Mouse (Mus musculus) limb, embryonic 10.5 days (tissue): ENCODE results near the gene Pip5k1c. TPM values are rescaled to one million over a fixed set of nuclear protein-coding genes. Genes with fewer than 3 reads are reported as not detected.

Experiments
- DNase-seq: peaks from one replicate; pipeline ENCODE4 v3.0.0-alpha.2; 2017; ENCODE audit warnings: low spot score
- H3K27ac ChIP-seq: fragments of 300-500 bp; sonication (generic); 2 replicates; pipeline ENCODE4 v1.5.1; 2016; ENCODE audit warnings: mild to moderate bottlenecking
- H3K27me3 ChIP-seq: fragments of 300-500 bp; sonication (generic); 2 replicates; pipeline ENCODE4 v1.6.1; 2016; ENCODE audit warnings: low read depth, mild to moderate bottlenecking; ENCODE audit not compliant: poor library complexity, severe bottlenecking
- H3K36me3 ChIP-seq: fragments of 300-500 bp; sonication (generic); 2 replicates; pipeline ENCODE4 v1.6.1; 2016; ENCODE audit warnings: mild to moderate bottlenecking, moderate library complexity
- H3K4me1 ChIP-seq: fragments of 300-500 bp; sonication (generic); 2 replicates; pipeline ENCODE4 v1.6.1; 2016
- H3K4me3 ChIP-seq: fragments of 300-500 bp; sonication (generic); 2 replicates; pipeline ENCODE4 v1.5.1; 2016; ENCODE audit warnings: mild to moderate bottlenecking, moderate library complexity
- H3K9me3 ChIP-seq: fragments of 300-500 bp; sonication (generic); replicated peaks from 2 replicates; pipeline ENCODE4 v1.6.1; 2016; ENCODE audit warnings: mild to moderate bottlenecking
- WGBS: fragments of 180-500 bp; shearing (Covaris S2); methylation state at CpG from one replicate; pipeline ENCODE4 v1.1.7; 2016; 5-methylcytosine and 5-hydroxymethylcytosine counted together
- polyA plus RNA-seq: library from polyadenylated mRNA; unstranded; fragments of >200 nt; fragmentation: Nextera tagmentation; extraction: Ambion mirVana; gene quantifications from 2 replicates; pipeline ENCODE4 v1.2.1, GENCODE M21; 2016

Pip5k1c gene
- polyA plus RNA-seq, 1 experiment from 2014 or later = 71.3 TPM

DNA sequence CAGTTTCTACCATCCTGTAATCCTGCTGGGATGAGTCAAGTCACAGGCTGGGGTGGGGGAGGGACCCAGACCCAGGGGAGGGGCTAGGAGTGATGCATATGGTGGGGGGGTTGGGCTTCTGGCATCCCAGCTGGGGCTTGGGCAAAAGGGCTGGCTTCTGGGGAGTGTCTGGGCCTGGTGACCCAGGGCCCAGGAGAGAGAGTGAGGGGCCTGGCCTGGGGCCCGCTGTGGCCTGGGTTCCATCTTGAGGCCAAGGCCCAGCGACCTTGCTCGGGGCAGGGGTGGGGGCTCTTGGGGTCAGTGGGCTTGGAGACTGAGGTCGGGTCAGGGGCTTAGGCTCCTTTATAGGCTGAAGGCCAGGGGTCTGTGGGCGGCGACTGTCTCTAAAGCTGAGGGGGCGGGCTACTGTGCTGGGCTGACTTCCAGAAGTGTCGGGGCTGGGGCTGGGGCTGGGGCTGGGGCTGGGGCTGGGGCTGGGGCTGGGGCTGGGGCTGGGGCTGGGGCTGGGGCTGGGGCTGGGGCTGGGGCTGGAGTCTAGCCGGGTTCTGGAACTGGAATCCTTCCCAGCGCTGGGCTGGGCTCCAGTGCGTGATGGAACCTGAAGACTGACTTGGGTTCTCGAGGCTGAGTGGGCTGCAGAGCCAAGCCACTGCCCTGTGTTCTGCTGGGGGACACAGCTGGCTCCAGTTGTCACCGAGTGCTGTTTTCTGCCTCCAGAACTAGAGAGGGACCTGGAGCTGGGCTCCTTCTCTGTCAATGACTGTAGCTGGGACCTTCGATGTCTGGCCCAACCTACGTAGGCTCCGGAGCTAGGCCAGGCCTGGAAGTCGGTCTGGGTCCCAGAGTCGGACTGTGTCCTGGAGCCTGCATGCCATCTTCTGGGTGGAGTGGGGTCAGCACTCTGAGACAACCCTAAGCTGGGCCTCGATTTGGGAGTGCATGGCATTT lies 42.9 kb downstream of the Pip5k1c start:
- DNase-seq = no peak
- Histone ChIP-seq H3K27ac (peak overlapping the region; percentile 86), H3K4me3 (peak overlapping the region; percentile 23), H3K27me3 (peaks cover 58% of the 10 kb centered on the region), H3K9me3 (no peaks in the 10 kb centered on the region), H3K36me3 (peaks cover 5% of the 10 kb centered on the region; the same call in 1 of the 2 replicates), H3K4me1 (peaks cover 37% of the 10 kb centered on the region)
- 31% methylated on average over 19 of the region's 19 CpGs for WGBS

DNA sequence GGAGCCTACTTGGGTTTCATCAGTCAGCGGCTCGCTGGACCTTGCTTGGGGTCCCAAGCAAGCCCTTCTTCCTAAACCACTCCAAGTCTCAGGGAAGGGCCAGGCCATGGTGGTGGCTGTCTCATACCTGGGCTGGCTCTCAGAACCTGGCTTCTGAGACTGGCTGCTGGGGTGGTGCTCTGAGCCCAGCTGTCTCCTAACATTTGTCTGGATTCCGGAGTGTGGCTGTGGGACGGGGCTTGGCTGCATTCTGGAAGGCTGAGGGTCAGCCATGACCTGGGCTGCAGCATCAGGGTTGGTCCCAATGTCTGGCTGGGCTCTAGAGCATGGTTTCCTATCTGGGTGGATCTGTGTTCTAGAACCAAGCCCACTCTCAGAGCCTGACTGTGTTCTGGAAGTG lies 43.8 kb downstream of the Pip5k1c start:
- Histone ChIP-seq H3K36me3 (peaks cover 5% of the 10 kb centered on the region; the same call in 1 of the 2 replicates), H3K27ac (peak overlapping the region; percentile 86), H3K27me3 (peaks cover 64% of the 10 kb centered on the region), H3K4me3 (0 out of 2 replicates have a peak overlapping the region, but pooled peaks have one; percentile 23), H3K4me1 (peaks cover 44% of the 10 kb centered on the region), H3K9me3 (no peaks in the 10 kb centered on the region)
- no peak for DNase-seq
- WGBS = 85% methylated on average over 4 of the region's 4 CpGs

GRCm38 (mm10) chr10:81340551-81341332 lies 48.0 kb downstream of the Pip5k1c start:
- H3K9me3 ChIP-seq = no peaks in the 10 kb centered on the region
- no peak overlapping the region for H3K4me3 ChIP-seq
- no peak overlapping the region for H3K27ac ChIP-seq
- peaks cover 7% of the 10 kb centered on the region for H3K36me3 ChIP-seq
- 41% methylated on average over 17 of the region's 17 CpGs for WGBS
- no peak for DNase-seq
- peaks cover 79% of the 10 kb centered on the region for H3K27me3 ChIP-seq
- peaks cover 29% of the 10 kb centered on the region for H3K4me1 ChIP-seq

DNA sequence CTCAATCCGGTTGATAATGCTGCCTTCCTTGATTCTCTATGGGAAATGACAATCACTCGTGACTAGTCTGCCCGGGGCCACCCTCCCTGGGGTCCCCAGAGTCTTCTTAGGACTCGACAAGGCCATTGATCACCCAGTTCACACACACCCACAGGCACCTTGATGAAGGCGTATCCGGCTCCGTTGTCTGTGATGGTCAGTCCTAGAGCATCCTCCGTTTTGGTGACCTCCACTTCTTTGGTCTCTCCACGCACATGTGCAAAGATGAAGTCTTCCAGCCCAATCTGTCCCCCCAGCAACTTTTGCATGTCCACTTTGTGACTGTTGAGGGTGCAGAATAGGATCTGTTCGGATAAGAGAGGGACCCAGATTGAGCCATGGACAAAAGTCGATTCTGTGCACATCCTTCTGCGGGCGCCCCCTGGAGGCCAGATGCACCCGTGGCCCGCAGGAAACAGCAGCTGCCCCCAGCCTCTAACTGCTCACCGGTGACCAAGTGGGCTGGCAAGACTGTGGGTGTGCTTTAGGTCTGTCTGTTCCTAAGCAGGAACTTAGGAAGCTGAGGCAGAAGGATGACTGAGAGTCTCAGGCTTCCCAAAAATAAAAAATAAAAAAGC lies 48.7 kb downstream of the Pip5k1c start:
- H3K4me1 ChIP-seq = peaks cover 28% of the 10 kb centered on the region
- WGBS = 34% methylated on average over 16 of the region's 16 CpGs

DNA sequence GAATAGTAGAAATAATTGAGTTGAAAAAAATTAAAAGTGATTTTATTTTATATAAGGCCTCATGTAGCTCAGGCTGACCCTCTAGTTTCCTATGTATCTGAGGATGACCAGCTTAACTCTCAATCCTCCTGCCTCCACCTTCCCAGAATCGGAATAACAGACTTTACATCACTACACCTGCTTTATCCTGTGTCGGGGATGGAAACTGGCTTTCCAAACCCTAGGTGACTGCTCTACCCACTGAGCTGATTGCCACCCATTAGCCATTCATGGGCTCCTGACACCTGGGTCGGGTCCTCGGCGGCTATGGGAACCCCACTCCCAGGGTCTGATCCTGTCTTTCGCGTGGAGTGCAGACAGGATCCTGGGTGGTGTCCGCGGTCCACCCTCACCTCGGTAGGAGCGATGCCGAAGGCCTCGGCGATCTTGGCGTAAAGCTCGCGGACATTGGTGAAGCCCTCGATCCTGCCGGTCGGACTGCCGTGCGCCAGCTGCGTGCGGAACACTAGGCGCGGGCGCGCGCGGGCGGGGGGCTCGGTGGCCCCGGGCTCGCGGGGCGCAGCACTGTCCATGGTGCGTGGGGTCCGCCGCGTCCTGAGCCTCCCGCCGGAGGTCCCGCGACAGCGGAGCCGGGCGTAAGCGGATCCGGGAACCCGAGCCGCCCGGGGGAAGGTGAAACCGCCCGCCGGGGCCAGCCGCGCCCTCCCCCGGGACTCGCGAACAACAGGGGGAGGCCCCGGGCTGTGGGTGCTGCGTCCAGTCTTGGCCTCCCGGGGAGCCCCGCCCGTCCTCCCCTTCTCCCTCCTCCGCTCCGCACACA lies 50.1 kb downstream of the Pip5k1c start, which contains the start of gene Gipc3:
TSS of gene Gipc3 (minus strand) at position 581 of the 820 bp plus-strand sequence.
- Histone ChIP-seq H3K4me1 (peaks cover 41% of the 10 kb centered on the region), H3K9me3 (no peaks in the 10 kb centered on the region), H3K27me3 (peaks cover 87% of the 10 kb centered on the region), H3K36me3 (peaks cover 20% of the 10 kb centered on the region), H3K27ac (peak within 1 kb of the TSS; percentile 58; the same call in 1 of the 2 replicates), H3K4me3 (peak within 1 kb of the TSS; percentile 54)
- DNase-seq = no peak
- WGBS = 7% methylated on average over 67 of the region's 67 CpGs

More for the DNA sequence above, 48.7 kb downstream of the Pip5k1c start:
- Histone ChIP-seq H3K9me3 (no peaks in the 10 kb centered on the region), H3K27me3 (peaks cover 85% of the 10 kb centered on the region), H3K4me3 (no peak overlapping the region), H3K36me3 (peaks cover 12% of the 10 kb centered on the region), H3K27ac (no peak overlapping the region)
- peak; percentile 87 for DNase-seq

DNA sequence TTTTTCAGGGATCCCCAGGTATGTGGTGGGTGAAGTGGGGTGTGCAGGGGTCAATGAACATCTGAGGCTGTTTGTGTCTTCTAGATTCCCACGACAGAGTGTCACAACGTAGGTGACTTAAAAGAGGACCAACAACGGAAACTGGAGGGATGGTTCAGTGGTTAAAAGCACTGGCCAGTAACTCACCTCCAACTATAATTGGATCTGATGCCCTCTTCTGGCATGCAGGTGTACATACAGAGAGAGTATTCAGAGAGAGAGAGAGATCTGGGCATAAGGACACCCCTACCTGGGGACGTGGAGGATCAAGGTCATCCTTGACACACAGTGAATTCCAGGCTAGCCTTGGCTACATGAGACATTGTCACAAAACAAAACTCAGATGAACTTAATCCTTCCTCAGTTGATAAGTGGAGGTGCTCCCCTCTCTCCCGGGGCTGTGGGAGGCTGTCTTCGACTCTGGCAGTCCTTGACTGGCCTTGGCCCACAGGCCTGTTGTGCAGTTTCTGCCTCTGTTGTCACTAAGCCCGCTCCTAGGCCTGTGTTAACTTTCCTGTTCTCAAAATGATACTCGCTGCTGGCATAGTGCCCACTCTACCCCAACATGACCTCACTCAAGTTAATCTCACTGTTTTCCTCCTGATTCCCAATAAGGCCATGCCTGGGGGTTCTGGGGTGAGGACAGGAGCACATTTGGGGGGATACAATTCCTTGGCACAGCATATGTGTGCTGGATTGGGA lies 51.8 kb downstream of the Pip5k1c start:
- 58% methylated on average over 8 of the region's 8 CpGs for WGBS
- peak overlapping the region; percentile 11; the same call in 1 of the 2 replicates for H3K4me3 ChIP-seq
- H3K9me3 ChIP-seq = no peaks in the 10 kb centered on the region
- peaks cover 32% of the 10 kb centered on the region for H3K36me3 ChIP-seq
- H3K4me1 ChIP-seq = peaks cover 53% of the 10 kb centered on the region
- H3K27ac ChIP-seq = no peak overlapping the region
- H3K27me3 ChIP-seq = peaks cover 82% of the 10 kb centered on the region
- DNase-seq = no peak

- peaks cover 32% of the 10 kb centered on the region for H3K36me3 ChIP-seq
- DNase-seq = no peak
- 88% methylated on average over 4 of the region's 4 CpGs for WGBS
- H3K27ac ChIP-seq = no peak overlapping the region
- no peaks in the 10 kb centered on the region for H3K9me3 ChIP-seq
- peak overlapping the region; percentile 11; the same call in 1 of the 2 replicates for H3K4me3 ChIP-seq
- H3K27me3 ChIP-seq = peaks cover 78% of the 10 kb centered on the region
- H3K4me1 ChIP-seq = peaks cover 58% of the 10 kb centered on the region
These were observed 52.4 kb downstream of the Pip5k1c start for GRCm38 (mm10) chr10:81345162-81345534.

GRCm38 (mm10) chr10:81346453-81347067 lies 53.8 kb downstream of the Pip5k1c start:
- Histone ChIP-seq H3K9me3 (no peaks in the 10 kb centered on the region), H3K27ac (peak overlapping the region; percentile 38), H3K36me3 (peaks cover 32% of the 10 kb centered on the region), H3K4me1 (peaks cover 59% of the 10 kb centered on the region), H3K27me3 (peaks cover 64% of the 10 kb centered on the region), H3K4me3 (peak overlapping the region; percentile 47)
- peak; percentile 84 for DNase-seq
- 4% methylated on average over 55 of the region's 55 CpGs for WGBS

- no peak for DNase-seq
- WGBS = 6% methylated on average over 12 of the region's 12 CpGs
- peaks cover 39% of the 10 kb centered on the region for H3K27me3 ChIP-seq
These were observed 56.4 kb downstream of the Pip5k1c start for GRCm38 (mm10) chr10:81349146-81349545.

GRCm38 (mm10) chr10:81349961-81350350 lies 57.2 kb downstream of the Pip5k1c start:
- H3K27me3 ChIP-seq = peaks cover 31% of the 10 kb centered on the region
- peak overlapping the region; percentile 97 for H3K4me3 ChIP-seq
- peaks cover 69% of the 10 kb centered on the region for H3K4me1 ChIP-seq
- peak overlapping the region; percentile 95 for H3K27ac ChIP-seq
- no peak for DNase-seq
- under 1% methylated on average over 29 of the region's 29 CpGs for WGBS
- no peaks in the 10 kb centered on the region for H3K9me3 ChIP-seq
- peaks cover 32% of the 10 kb centered on the region for H3K36me3 ChIP-seq

More at GRCm38 (mm10) chr10:81349146-81349545, 56.4 kb downstream of the Pip5k1c start:
- Histone ChIP-seq H3K9me3 (no peaks in the 10 kb centered on the region), H3K27ac (peak overlapping the region; percentile 95), H3K4me3 (peak overlapping the region; percentile 97), H3K36me3 (peaks cover 32% of the 10 kb centered on the region), H3K4me1 (peaks cover 61% of the 10 kb centered on the region)
